In the genomic region with DNA sequence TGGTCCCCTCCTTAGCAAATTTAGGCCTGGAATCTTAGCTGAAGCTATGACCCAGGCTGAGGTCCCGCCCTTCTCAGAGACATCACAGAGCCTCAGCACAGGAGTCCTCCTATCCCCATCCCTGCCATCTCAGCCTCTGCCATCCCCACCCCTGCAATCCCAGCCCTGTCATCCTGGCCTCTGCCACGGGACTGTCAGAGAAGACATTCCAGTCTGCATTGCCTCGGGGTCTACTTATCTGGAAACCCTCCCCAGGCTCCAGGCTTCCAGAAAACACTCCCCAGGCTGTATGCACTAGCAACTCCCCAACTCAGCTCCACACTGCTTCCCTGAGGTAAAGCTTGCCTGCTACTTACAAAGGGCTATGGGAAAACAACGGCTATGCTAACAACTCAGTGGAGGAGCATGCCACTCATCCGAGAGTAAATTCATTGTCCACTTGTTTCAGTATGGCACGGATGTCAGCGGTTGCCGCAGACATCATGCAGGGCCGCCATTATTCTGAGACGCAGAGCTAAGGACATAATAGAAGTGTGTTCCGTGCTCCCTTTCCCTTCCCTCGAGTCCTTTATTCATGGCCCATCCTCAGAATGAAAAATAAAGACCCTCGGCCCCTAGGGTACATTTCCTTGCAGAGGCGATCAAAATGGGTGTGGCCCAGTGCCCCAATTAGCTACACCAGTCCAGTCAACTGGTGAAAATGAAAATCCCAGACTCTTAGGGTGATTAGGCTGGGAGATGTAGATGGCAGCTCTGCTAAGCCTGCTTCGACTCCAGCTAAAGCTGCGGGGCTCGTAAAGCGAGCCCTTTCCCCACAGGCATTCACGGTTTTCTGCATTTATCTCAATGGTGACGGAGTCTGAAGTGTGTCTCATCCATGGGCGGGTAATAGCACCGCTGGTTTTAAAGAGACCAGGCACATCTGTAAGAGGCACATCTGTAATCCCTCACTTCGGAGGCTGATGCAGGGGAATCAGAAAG, we compare ENCODE assay signal across 14 mouse cellular contexts. TPM values are rescaled to one million over a fixed set of nuclear protein-coding genes. Genes with fewer than 3 reads are reported as not detected.
DNase-seq lines count a peak whose midpoint lies in the region; ATAC-seq and TF ChIP-seq lines count a peak whose summit lies in the region.
"Had no signal": no experiment of that assay in that cellular context is flagged by ENCODE, and none has a peak within 500 bp of the region (broad histone marks: within the 10 kb centered on the region; RNA-seq: fewer than 3 reads in every experiment).

No protein-coding gene starts in this region.

- H3K4me3 ChIP-seq in forebrain, embryonic 13.5 days, result peak overlapping the region; percentile 14
- no peak overlapping the region for H3K4me3 ChIP-seq in limb, embryonic 11.5 days (ENCODE audit: low read depth, low read length)
- H3K4me3 ChIP-seq in neural tube, embryonic 13.5 days, result peak overlapping the region; percentile 2; the same call in 1 of the 2 replicates
- no peak overlapping the region for H3K4me3 ChIP-seq in intestine, postnatal 0 days (ENCODE audit: low read depth, low read length)
- H3K4me3 ChIP-seq: limb, embryonic 12.5 days had no signal

- 9% methylated on average over 23 of the region's 23 CpGs for WGBS in forebrain, embryonic 13.5 days
- 72% methylated on average over 23 of the region's 23 CpGs for WGBS in limb, embryonic 11.5 days
- WGBS in neural tube, embryonic 13.5 days, result 21% methylated on average over 23 of the region's 23 CpGs
- WGBS in intestine, postnatal 0 days, result 78% methylated on average over 23 of the region's 23 CpGs

- H3K27me3 ChIP-seq in forebrain, embryonic 13.5 days, result no peaks in the 10 kb centered on the region
- H3K27me3 ChIP-seq in limb, embryonic 11.5 days (ENCODE audit: control insufficient read depth, insufficient read depth, low read length), result no peaks in the 10 kb centered on the region
- H3K27me3 ChIP-seq in neural tube, embryonic 13.5 days, result no peaks in the 10 kb centered on the region
- H3K27me3 ChIP-seq in intestine, postnatal 0 days (replicated peaks; ENCODE audit: control insufficient read depth, insufficient read depth, low read length), result no peaks in the 10 kb centered on the region
- H3K27me3 ChIP-seq: limb, embryonic 12.5 days had no signal

- ATAC-seq in forebrain, embryonic 13.5 days, result peak; percentile 55
- ATAC-seq in limb, embryonic 11.5 days (ENCODE audit: insufficient number of reproducible peaks, low FRiP score, low TSS enrichment, low read depth), result no peak
- ATAC-seq in neural tube, embryonic 13.5 days (ENCODE audit: low read depth), result peak; percentile 70
- ATAC-seq in intestine, postnatal 0 days, result no peak
- ATAC-seq: lung, postnatal 0 days had no signal

- peak overlapping the region; percentile 53 for H3K4me2 ChIP-seq in forebrain, embryonic 13.5 days
- H3K4me2 ChIP-seq in limb, embryonic 11.5 days (ENCODE audit: low read depth, severe bottlenecking), result no peak overlapping the region
- H3K4me2 ChIP-seq in neural tube, embryonic 13.5 days, result peak overlapping the region; percentile 44
- H3K4me2 ChIP-seq in intestine, postnatal 0 days (replicated peaks; ENCODE audit: low read depth), result no peak overlapping the region
- H3K4me2 ChIP-seq: limb, embryonic 12.5 days had no signal

- H3K4me1 ChIP-seq in forebrain, embryonic 13.5 days, result peaks cover 34% of the 10 kb centered on the region
- H3K4me1 ChIP-seq in limb, embryonic 11.5 days (ENCODE audit: control insufficient read depth, insufficient read depth, low read length), result peaks cover 11% of the 10 kb centered on the region
- peaks cover 25% of the 10 kb centered on the region for H3K4me1 ChIP-seq in neural tube, embryonic 13.5 days (replicated peaks)
- H3K4me1 ChIP-seq in intestine, postnatal 0 days (replicated peaks; ENCODE audit: control insufficient read depth, insufficient read depth, low read length), result no peaks in the 10 kb centered on the region

- TF ChIP-seq CTCF in intestine, postnatal 0 days (IDR thresholded peaks at IDR 0.05; ENCODE audit: low read depth), result no peak

- no peaks in the 10 kb centered on the region for H3K36me3 ChIP-seq in forebrain, embryonic 13.5 days (ENCODE audit: poor library complexity, severe bottlenecking)
- no peaks in the 10 kb centered on the region for H3K36me3 ChIP-seq in limb, embryonic 11.5 days (ENCODE audit: control insufficient read depth, insufficient read depth, low read length)
- H3K36me3 ChIP-seq in neural tube, embryonic 13.5 days, result no peaks in the 10 kb centered on the region
- H3K36me3 ChIP-seq in intestine, postnatal 0 days (ENCODE audit: control insufficient read depth, insufficient read depth), result no peaks in the 10 kb centered on the region
- H3K36me3 ChIP-seq: G1E; limb, embryonic 12.5 days had no signal

- H3K9me3 ChIP-seq in forebrain, embryonic 13.5 days (replicated peaks), result 0 out of 2 replicates have a peak, but pooled peaks cover 2% of the 10 kb centered on the region
- no peaks in the 10 kb centered on the region; the same call in 1 of the 2 replicates for H3K9me3 ChIP-seq in limb, embryonic 11.5 days (ENCODE audit: control insufficient read depth, low read length)
- no peaks in the 10 kb centered on the region; the same call in 1 of the 2 replicates for H3K9me3 ChIP-seq in neural tube, embryonic 13.5 days
- no peaks in the 10 kb centered on the region for H3K9me3 ChIP-seq in intestine, postnatal 0 days (ENCODE audit: control insufficient read depth)

- DNase-seq in embryo, embryonic 10.5 days (ENCODE audit: low spot score), result peak; percentile 63
- no peak for DNase-seq in limb, embryonic 11.5 days (ENCODE audit: low spot score)
- DNase-seq in left cerebral cortex, adult 9 months (ENCODE audit: low spot score in 2 of 2), result no peak
- DNase-seq in left cerebral cortex, adult 18-20 months (ENCODE audit: low spot score in 2 of 2), result no peak
- DNase-seq in urinary bladder, adult 2 months (ENCODE audit: low spot score), result no peak
- DNase-seq: adrenal gland, adult 2 months; cerebellum, adult 2 months; thymus, adult 2 months had no signal

- peak overlapping the region; percentile 85 for H3K27ac ChIP-seq in forebrain, embryonic 13.5 days
- H3K27ac ChIP-seq in limb, embryonic 11.5 days (replicated peaks; ENCODE audit: low read depth, low read length), result no peak overlapping the region
- H3K27ac ChIP-seq in neural tube, embryonic 13.5 days (replicated peaks), result peak overlapping the region; percentile 77
- H3K27ac ChIP-seq in intestine, postnatal 0 days (ENCODE audit: low read depth, low read length), result no peak overlapping the region
- H3K27ac ChIP-seq: limb, embryonic 12.5 days had no signal

- H3K9ac ChIP-seq in forebrain, embryonic 13.5 days, result peak overlapping the region; percentile 26; the same call in 1 of the 2 replicates
- peak overlapping the region; percentile 17; the same call in 1 of the 2 replicates for H3K9ac ChIP-seq in limb, embryonic 11.5 days (ENCODE audit: low read length)
- H3K9ac ChIP-seq in neural tube, embryonic 13.5 days, result peak overlapping the region; percentile 31; the same call in 1 of the 2 replicates
- no peak overlapping the region for H3K9ac ChIP-seq in intestine, postnatal 0 days (ENCODE audit: low read depth, low read length)
- H3K9ac ChIP-seq: limb, embryonic 12.5 days had no signal

RNA-seq across cellular contexts. Expression of gene Sh3pxd2a, which starts 29.1 kb away (rescaled TPM):
- 3.0 and 3.6 TPM in 2 replicates for polyA plus RNA-seq in forebrain, embryonic 13.5 days (2015; fragmentation: Nextera tagmentation; extraction: Ambion mirVana)
- polyA plus RNA-seq in limb, embryonic 11.5 days (2014; fragmentation: Nextera tagmentation; extraction: Ambion mirVana), result 8.9 and 10.4 TPM in 2 replicates
- 3.2 and 5.0 TPM in 2 replicates for polyA plus RNA-seq in neural tube, embryonic 13.5 days (2015; fragmentation: Nextera tagmentation; extraction: Ambion mirVana)
- 2.2 and 2.4 TPM in 2 replicates for polyA plus RNA-seq in intestine, postnatal 0 days (2015; fragmentation: Nextera tagmentation; extraction: Ambion mirVana)
- 10 to 100 TPM; 31.8 to 32.4 TPM for total RNA-seq in left cerebral cortex, adult 18-20 months (2021)
- polyA plus RNA-seq in urinary bladder, adult 2 months (2012; rRNA removed), result 23.2 and 30.0 TPM in 2 replicates
- polyA plus RNA-seq: G1E had no signal

RNA-seq across cellular contexts. Expression of gene Stn1, which starts 44.0 kb away (rescaled TPM):
- 39.0 and 42.2 TPM in 2 replicates for polyA plus RNA-seq in forebrain, embryonic 13.5 days (2015; fragmentation: Nextera tagmentation; extraction: Ambion mirVana)
- polyA plus RNA-seq in limb, embryonic 11.5 days (2014; fragmentation: Nextera tagmentation; extraction: Ambion mirVana), result 60.5 and 60.6 TPM in 2 replicates
- 33.0 and 34.0 TPM in 2 replicates for polyA plus RNA-seq in neural tube, embryonic 13.5 days (2015; fragmentation: Nextera tagmentation; extraction: Ambion mirVana)
- 11.4 and 14.9 TPM in 2 replicates for polyA plus RNA-seq in intestine, postnatal 0 days (2015; fragmentation: Nextera tagmentation; extraction: Ambion mirVana)
- total RNA-seq in left cerebral cortex, adult 18-20 months (2021), result 10 to 100 TPM; 24.9 to 25.3 TPM
- polyA plus RNA-seq in urinary bladder, adult 2 months (2012; rRNA removed), result 19.4 and 21.2 TPM in 2 replicates

Comparison
In these comparisons a context has a peak if more than half of its experiments do, and no peak if none do; other contexts are left out.
1. ATAC-seq: peak in forebrain, embryonic 13.5 days (single experiment) and neural tube, embryonic 13.5 days (single experiment); none in limb, embryonic 11.5 days (single experiment) and intestine, postnatal 0 days (single experiment).
2. H3K27ac ChIP-seq: peak in forebrain, embryonic 13.5 days (single experiment) and neural tube, embryonic 13.5 days (single experiment); none in limb, embryonic 11.5 days (single experiment) and intestine, postnatal 0 days (single experiment).
3. H3K4me2 ChIP-seq: peak in forebrain, embryonic 13.5 days (single experiment) and neural tube, embryonic 13.5 days (single experiment); none in limb, embryonic 11.5 days (single experiment) and intestine, postnatal 0 days (single experiment).
4. H3K4me3 ChIP-seq: peak in forebrain, embryonic 13.5 days (single experiment) and neural tube, embryonic 13.5 days (single experiment); none in limb, embryonic 11.5 days (single experiment) and intestine, postnatal 0 days (single experiment).